Mouse (Mus musculus) embryo, embryonic 10 days (tissue): ENCODE results near the gene Etv6.

ENCODE experiments used
- DNase-seq: peaks from one replicate; pipeline ENCODE4 v3.0.0-alpha.2; 2015; ENCODE audit warnings: low spot score

Etv6 gene

GRCm38 (mm10) chr6:134045092-134045868 is 9.8 kb downstream of the Etv6 start:
- no peak for DNase-seq

GRCm38 (mm10) chr6:134046136-134046535 is 10.6 kb downstream of the Etv6 start:
- DNase-seq, result peak; percentile 35

GRCm38 (mm10) chr6:134047249-134047648 is 11.7 kb downstream of the Etv6 start:
- peak; percentile 32 for DNase-seq

- DNase-seq, result no peak
Observed at GRCm38 (mm10) chr6:134047974-134048373, 12.5 kb downstream of the Etv6 start.

- no peak for DNase-seq
Observed at GRCm38 (mm10) chr6:134048965-134049364, 13.5 kb downstream of the Etv6 start.

GRCm38 (mm10) chr6:134050466-134050865 is 15.0 kb downstream of the Etv6 start:
- no peak for DNase-seq

- no peak for DNase-seq
Observed at GRCm38 (mm10) chr6:134051950-134052349, 16.4 kb downstream of the Etv6 start.

GRCm38 (mm10) chr6:134053146-134053545 is 17.6 kb downstream of the Etv6 start:
- no peak for DNase-seq

GRCm38 (mm10) chr6:134053566-134053965 is 18.1 kb downstream of the Etv6 start:
- DNase-seq, result no peak

- DNase-seq, result no peak
Observed at GRCm38 (mm10) chr6:134055588-134055987, 20.1 kb downstream of the Etv6 start.

- DNase-seq, result no peak
Observed at GRCm38 (mm10) chr6:134058451-134058850, 23.0 kb downstream of the Etv6 start.

GRCm38 (mm10) chr6:134058886-134059551 is 23.5 kb downstream of the Etv6 start:
- no peak for DNase-seq

GRCm38 (mm10) chr6:134059552-134059891 is 24.0 kb downstream of the Etv6 start:
- no peak for DNase-seq

GRCm38 (mm10) chr6:134060036-134060435 is 24.5 kb downstream of the Etv6 start:
- DNase-seq, result no peak

GRCm38 (mm10) chr6:134060811-134061210 is 25.3 kb downstream of the Etv6 start:
- DNase-seq, result no peak

- no peak for DNase-seq
Observed at GRCm38 (mm10) chr6:134065018-134065725, 29.7 kb downstream of the Etv6 start.

GRCm38 (mm10) chr6:134066112-134066511 is 30.6 kb downstream of the Etv6 start:
- no peak for DNase-seq

- DNase-seq, result no peak
Observed at GRCm38 (mm10) chr6:134066996-134067395, 31.5 kb downstream of the Etv6 start.

GRCm38 (mm10) chr6:134067536-134067935 is 32.0 kb downstream of the Etv6 start:
- DNase-seq, result no peak

GRCm38 (mm10) chr6:134072439-134072838 is 36.9 kb downstream of the Etv6 start:
- no peak for DNase-seq

GRCm38 (mm10) chr6:134072906-134073305 is 37.4 kb downstream of the Etv6 start:
- no peak for DNase-seq

GRCm38 (mm10) chr6:134074353-134074752 is 38.9 kb downstream of the Etv6 start:
- no peak for DNase-seq

GRCm38 (mm10) chr6:134075031-134075430 is 39.5 kb downstream of the Etv6 start:
- DNase-seq, result no peak
